Mouse (Mus musculus): ENCODE data around the gene Il4. TPM values are rescaled to one million over a fixed set of nuclear protein-coding genes. Genes with fewer than 3 reads are reported as not detected.
A peak's percentile ranks its signal among the peaks of the same experiment; 100 is the strongest.
"Not testable (repeated sequence)": the region's sequence is repeated elsewhere in the genome, so short reads cannot be mapped to it uniquely, and the experiment has no call there.

Il4 gene
- total RNA-seq, 4 experiments from 2014 or later, result not detected

DNA sequence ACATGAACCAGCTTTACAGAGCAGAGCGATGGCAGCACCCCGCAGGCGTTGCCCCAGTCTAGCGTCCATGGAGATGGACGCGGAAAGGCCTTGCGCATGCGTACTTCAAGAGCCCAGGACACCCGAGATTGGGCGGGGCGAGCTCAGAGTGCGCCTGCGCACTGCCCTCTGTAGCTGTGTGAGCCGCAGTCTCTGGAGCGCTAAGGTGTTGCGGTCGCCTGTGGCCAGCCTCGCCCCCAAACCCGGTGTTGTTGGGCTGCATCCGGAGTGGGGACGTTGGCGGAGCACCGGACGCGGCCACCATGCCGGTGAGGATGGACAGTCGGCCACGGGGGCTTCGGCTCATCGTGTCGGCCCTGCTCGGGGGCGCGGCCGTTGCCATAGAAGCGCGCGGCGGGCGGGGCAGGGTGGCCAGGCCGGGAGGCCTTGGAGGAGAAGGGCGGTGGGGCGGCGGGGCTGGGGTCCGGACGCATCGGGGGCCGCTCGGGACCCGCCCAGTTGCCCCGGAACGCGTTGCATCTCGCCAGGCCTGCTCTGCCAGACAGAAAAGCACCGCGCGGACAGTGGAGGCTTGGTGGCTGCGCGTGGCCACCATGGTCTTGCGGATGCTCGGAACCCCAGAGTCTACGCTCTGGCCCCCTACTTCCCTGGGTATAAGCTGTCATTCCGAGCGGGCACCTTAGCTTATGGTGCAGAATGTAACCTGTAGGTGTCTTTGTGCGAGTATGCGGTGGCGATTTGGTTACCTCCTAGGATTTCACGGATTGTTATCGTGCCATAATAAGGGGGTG, 51.0 kb downstream of the Il4 start, which contains the start of gene Kif3a:
Kif3a (plus strand) TSS at position 156 of the 791 bp plus-strand sequence.
- DNase-seq (ENCODE audit: low spot score in 2 of 2), result peak; percentile 92 to 95

DNA sequence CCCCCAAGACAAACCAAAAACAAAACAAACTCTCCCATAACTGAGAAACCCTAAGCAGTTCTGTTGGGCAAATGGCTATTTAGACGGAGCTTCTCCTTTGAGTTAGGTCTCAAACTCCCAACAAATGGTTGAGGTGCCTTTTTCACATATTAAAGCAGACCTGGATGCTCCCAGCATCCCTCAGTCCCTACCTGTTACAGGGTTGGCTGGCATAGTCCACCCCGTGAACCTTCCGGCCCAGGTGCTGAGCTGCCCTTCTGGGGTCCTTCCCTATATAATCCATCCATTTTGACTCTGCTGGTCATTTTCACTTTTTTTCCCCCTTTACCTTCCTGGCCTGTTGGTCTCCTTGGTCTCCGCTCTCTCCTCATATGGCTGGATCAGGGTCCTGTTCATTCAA, 51.8 kb downstream of the Il4 start:
- no peak for DNase-seq (ENCODE audit: low spot score in 2 of 2)

DNA sequence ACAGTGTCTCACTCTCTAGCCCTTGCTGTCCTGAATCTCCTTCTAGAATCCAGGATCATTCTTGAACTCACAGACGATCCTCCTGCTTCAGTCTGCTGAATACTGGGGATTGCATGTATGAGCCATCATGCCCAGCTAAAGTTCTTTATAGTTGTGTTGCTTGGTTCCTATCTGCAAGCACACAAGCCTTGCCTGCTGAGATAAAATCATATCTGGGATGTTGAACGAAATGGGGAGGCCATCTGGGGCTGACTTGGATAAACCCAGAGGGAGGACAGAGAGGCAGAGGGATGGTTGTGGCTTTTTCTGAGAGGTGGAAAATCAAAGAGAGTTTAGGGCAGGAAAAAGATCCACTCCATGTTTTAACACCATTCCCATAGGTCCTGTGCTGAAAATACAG, 56.5 kb downstream of the Il4 start:
- no peak for DNase-seq (ENCODE audit: low spot score in 2 of 2)

DNA sequence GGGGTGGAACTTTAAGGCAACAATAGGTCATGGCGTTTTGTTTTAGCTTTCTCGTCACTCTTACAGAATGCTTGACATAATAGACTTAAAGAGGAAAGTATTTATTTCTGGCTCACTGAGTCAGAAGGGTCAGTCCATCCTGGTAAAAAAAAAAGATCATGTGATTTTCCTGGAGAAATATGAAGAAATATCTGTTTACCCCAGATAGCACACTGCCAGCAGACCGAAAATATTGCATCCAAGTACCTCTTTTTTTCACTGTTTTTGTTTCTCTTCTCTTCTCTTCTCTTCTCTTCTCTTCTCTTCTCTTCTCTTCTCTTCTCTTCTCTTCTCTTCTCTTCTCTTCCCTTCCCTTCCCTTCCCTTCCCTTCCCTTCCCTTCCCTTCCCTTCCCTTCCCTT, 58.5 kb downstream of the Il4 start:
- DNase-seq (ENCODE audit: low spot score in 2 of 2), result not testable (repeated sequence)

DNA sequence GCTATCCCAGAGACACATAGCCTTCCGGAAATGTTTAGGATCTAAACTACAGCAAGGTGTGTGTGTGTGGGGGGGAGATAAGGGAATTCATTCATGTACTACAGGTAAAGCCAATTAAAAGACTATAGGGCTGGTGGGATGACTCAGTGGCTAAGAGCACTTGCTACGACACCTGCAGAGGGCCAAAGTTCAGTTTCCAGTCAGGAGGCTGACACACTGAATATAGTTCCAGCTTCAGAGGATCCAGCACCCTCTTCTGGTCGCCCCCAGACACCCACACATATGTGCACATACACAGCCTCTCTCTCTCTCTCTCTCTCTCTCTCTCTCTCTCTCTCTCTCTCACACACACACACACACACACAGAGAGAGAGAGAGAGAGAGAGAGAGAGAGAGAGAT, 60.5 kb downstream of the Il4 start:
- DNase-seq (ENCODE audit: low spot score in 2 of 2), result not testable (repeated sequence)

DNA sequence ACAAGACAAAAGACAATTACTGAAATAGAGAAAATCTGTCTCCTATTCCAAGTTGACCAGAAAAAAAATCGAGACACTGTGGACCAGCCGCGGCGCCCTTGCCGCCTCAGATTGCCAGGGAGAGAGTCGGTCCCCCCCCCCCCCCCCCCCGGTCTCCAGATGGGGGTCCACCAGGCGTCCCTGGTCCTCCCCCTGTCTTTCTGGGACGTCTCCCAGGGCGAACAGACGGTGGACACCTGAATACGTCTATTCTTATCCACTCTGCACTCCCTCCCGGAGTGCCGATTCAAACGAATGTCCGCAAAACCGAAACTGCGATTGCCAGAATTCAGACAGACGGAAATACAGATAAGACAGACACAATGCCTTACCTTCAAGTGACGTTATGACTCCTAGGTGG, 61.9 kb downstream of the Il4 start:
- not testable (repeated sequence) for DNase-seq (ENCODE audit: low spot score in 2 of 2)

Other genes starting within 250 kb of the Il4 start
- not detected for gene Leap2, start 195.5 kb downstream of the Il4 start, total RNA-seq (2022)
- 100 to 1,000 TPM; 374 to 418 (median 397) TPM for gene Uqcrq, start 187.8 kb downstream of the Il4 start, total RNA-seq (2022)
- gene Gdf9, start 187.6 kb downstream of the Il4 start, total RNA-seq (2022), result under 1 TPM; 0.69 to 0.96 (median 0.93) TPM
- gene Gm10447, start 161.6 kb downstream of the Il4 start, total RNA-seq (2022), result under 1 TPM; 0.12 to 0.33 (median 0.17) TPM
- 1 to 10 TPM; 4.7 to 5.9 (median 5.1) TPM for gene Shroom1, start 161.5 kb downstream of the Il4 start, total RNA-seq (2022)
- gene Gm9837, start 148.2 kb downstream of the Il4 start, total RNA-seq (2022), result under 1 TPM in 1 of 4 experiments, not detected in 3; 0.69 TPM
- 1 to 10 TPM; 1.8 to 4.9 (median 2.8) TPM for gene Gm9945, start 138.5 kb downstream of the Il4 start, total RNA-seq (2022)
- gene Sowaha, start 138.4 kb downstream of the Il4 start, total RNA-seq (2022), result 100 to 1,000 TPM in 2 of 4 experiments, 10 to 100 TPM in 2; 91.6 to 119 (median 104) TPM
- 100 to 1,000 TPM; 248 to 260 (median 255) TPM for gene Sept8, start 99.4 kb downstream of the Il4 start, total RNA-seq (2022)
- gene Kif3a, start 51.3 kb downstream of the Il4 start, total RNA-seq (2022), result 100 to 1,000 TPM; 115 to 156 (median 130) TPM
- gene Il13, start 16.0 kb upstream of the Il4 start, total RNA-seq (2022), result not detected
- 10 to 100 TPM; 11.3 to 15.9 (median 13.0) TPM for gene Rad50, start 88.7 kb upstream of the Il4 start, total RNA-seq (2022)
- not detected for gene Il5, start 102.1 kb upstream of the Il4 start, total RNA-seq (2022)
- gene Irf1, start 151.3 kb upstream of the Il4 start, total RNA-seq (2022), result 10 to 100 TPM in 3 of 4 experiments, 1 to 10 TPM in 1; 9.7 to 12.9 (median 11.0) TPM
- gene Gm17334, start 154.5 kb upstream of the Il4 start, total RNA-seq (2022), result 1 to 10 TPM; 1.1 to 2.4 (median 1.9) TPM
- 10 to 100 TPM in 1 of 4 experiments, 1 to 10 TPM in 3; 6.0 to 12.4 (median 8.1) TPM for gene Gm12216, start 240.6 kb upstream of the Il4 start, total RNA-seq (2022)